Mouse (Mus musculus) bone marrow macrophage, adult 2 months (primary cell): ENCODE results near the gene Tnc. TPM values are rescaled to one million over a fixed set of nuclear protein-coding genes. Genes with fewer than 3 reads are reported as not detected.

Source experiments
- H3K27ac ChIP-seq: 2 replicates; pipeline ENCODE4 v1.5.1; 2012; ENCODE audit warnings: low read depth, low read length; ENCODE audit not compliant: insufficient read depth
- H3K4me1 ChIP-seq: 2 replicates; pipeline ENCODE4 v1.6.1; 2012; ENCODE audit warnings: low read length; ENCODE audit not compliant: control insufficient read depth, insufficient read depth
- H3K4me3 ChIP-seq: 2 replicates; pipeline ENCODE4 v1.5.1; 2012; ENCODE audit warnings: mild to moderate bottlenecking, low read length, moderate library complexity; ENCODE audit not compliant: insufficient read depth
- CTCF ChIP-seq: IDR thresholded peaks from 2 replicates; pipeline ENCODE4 v1.5.1; 2012; ENCODE audit warnings: low read depth, mild to moderate bottlenecking, low read length, moderate library complexity
- POLR2A ChIP-seq: IDR thresholded peaks from 2 replicates; pipeline ENCODE4 v1.6.1; 2012; ENCODE audit warnings: mild to moderate bottlenecking, low read depth, low read length, borderline replicate concordance
- polyA plus RNA-seq: library from polyadenylated mRNA; stranded (reverse); fragments of >200 nt; gene quantifications from 2 replicates; pipeline ENCODE4 v1.2.4, GENCODE M21; 2012; ENCODE audit not compliant: missing spikeins, insufficient read depth, insufficient read length

Tnc gene
- polyA plus RNA-seq, 1 experiment: 2.5 TPM

DNA sequence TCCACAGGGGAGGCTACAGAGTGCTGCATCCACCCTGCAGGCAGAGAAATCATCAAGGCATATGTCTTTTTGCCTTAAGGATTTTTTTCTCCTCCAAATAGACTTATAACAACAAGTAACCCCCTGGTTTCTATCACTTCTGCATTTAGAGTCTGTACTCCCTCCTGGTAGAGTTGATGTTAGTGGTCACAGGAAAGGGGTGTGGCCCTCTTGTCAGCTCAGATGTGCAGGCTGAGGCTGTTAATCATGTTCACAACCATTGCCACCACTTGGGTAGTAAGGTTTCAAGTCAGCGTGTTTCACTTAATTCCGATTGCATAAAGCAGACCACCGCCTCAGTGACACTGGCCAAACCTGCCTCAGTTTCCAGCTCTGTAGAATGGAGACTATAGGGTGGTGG, 103.9 kb downstream of the Tnc start:
- Histone ChIP-seq H3K4me1 (0 out of 2 replicates have a peak, but pooled peaks cover 3% of the 10 kb centered on the region), H3K27ac (no peak overlapping the region), H3K4me3 (no peak overlapping the region)
- TF ChIP-seq CTCF: no peak
- no peak for TF ChIP-seq POLR2A

DNA sequence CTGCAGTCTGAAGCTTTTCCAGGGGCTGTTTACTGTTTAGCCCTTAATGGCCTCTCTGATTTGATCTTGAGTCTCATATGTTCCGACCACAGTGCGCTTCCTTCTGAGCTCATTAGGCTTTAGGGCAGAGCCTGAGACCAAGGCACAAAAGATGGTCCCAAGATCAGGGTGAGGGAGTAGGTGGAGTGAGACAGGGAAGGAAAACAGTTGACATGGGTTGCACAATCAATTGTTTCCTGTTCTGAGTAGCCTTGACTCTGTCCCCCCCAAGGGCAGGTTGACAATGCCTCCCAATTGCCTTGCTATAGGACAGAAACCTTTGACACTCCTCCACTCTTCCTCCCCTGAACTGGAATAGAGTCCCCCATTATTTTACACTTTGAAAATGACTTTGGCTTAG, 105.4 kb downstream of the Tnc start:
- H3K4me1 ChIP-seq: 0 out of 2 replicates have a peak, but pooled peaks cover 3% of the 10 kb centered on the region
- H3K4me3 ChIP-seq: no peak overlapping the region
- TF ChIP-seq POLR2A: no peak
- no peak for TF ChIP-seq CTCF
- H3K27ac ChIP-seq: no peak overlapping the region

DNA sequence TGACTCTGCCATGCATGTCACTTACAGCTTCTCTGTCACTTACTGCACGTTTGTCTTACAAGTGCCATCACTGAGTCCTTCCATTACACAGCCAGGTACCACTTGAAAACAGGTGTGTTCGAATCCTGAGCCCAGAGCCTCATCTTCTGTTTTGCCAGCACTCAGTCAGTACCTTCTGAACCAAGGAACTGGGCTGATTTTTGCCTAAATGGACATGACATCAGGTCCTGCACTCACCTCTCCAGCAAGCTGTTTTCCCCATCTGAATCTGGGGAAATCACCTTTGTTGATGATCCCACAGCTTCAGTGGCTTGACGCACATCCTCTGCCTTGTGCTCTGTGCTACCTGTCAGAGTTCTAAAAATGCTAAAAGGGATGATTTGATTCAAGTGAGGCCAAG, 107.4 kb downstream of the Tnc start:
- Histone ChIP-seq H3K4me1 (0 out of 2 replicates have a peak, but pooled peaks cover 3% of the 10 kb centered on the region), H3K4me3 (no peak overlapping the region), H3K27ac (no peak overlapping the region)
- TF ChIP-seq CTCF: no peak
- TF ChIP-seq POLR2A: no peak

DNA sequence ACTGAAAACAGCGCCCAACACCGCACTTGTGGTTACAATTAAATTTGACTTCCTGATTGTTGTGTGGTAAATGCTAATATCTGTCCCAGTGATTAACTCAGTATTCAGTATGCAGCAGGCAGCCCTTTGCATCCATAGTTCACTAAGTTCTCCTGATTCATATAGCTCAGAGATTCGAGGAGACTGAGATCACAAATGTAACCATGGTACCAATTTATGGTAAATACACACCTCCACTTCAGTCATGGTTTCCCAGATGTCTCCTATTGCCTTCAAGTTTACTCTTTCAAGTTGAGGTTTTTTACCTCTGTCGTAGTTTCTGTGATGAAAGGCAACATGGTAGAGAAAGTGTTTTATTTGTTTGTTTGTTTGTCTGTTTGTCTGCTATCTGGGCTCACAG, 110.9 kb downstream of the Tnc start:
- TF ChIP-seq CTCF: no peak
- TF ChIP-seq POLR2A: no peak
- H3K4me3 ChIP-seq: no peak overlapping the region
- no peaks in the 10 kb centered on the region for H3K4me1 ChIP-seq
- H3K27ac ChIP-seq: no peak overlapping the region

DNA sequence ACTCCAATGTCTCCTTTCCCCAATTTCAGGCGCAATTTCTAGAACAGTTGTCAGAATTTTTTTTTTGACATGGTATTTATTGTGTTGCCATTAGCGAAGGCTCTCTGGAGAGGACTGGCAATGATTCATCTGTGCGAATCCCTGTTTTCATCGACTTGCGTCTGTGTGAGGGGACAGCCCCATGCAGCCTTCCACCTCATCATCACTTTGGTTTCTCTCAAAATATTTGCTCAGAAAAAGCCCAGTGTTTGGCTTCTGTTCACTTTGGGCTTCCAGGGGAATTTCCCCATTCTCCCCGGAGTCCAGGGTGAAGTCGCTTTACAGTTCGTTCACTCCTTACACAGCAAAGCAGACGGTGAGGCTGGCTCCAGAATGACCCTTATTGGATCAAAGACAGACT, 111.5 kb downstream of the Tnc start:
- no peak for TF ChIP-seq CTCF
- no peak for TF ChIP-seq POLR2A
- H3K4me1 ChIP-seq: no peaks in the 10 kb centered on the region
- no peak overlapping the region for H3K4me3 ChIP-seq
- H3K27ac ChIP-seq: no peak overlapping the region

DNA sequence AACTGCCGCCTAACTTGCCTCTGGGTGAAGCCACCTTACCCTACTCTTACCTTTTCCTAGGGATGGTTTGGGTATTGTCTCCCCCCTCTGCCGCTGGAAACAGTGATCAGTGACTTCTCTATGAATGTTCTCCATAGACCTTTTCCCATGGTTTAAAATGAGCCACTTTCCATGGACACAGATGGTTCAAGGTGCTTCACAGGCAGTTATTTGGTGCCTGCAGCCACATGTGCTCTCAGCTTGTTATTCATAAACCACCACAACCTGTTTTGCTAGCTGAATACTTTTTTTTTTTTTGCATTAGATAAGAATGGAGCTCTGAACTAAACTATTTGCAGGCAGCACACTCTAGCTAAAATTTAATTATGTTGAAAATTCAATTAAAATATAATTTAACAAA, 116.0 kb downstream of the Tnc start:
- no peak overlapping the region for H3K4me3 ChIP-seq
- TF ChIP-seq POLR2A (no peak), CTCF (no peak)
- H3K27ac ChIP-seq: no peak overlapping the region
- no peaks in the 10 kb centered on the region for H3K4me1 ChIP-seq

DNA sequence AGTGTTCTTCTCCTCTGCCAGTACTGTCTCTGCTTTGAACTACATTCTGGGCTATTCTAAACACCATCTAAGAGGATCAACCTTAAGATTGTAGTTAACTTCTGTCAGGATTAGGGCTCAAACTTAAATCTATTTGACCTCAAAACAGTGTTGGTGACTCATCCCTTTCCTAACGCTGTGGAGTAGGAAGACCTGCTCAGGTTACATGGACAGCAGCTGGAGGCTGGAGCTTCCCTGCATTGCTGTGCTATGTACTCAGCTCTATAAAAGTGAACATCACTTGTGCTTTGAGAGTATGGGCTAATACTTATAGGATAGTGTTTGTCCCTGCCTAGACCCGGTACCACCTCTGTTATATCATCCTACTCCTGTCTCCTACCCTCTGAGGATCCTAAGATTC, 117.3 kb downstream of the Tnc start:
- H3K4me1 ChIP-seq: no peaks in the 10 kb centered on the region
- TF ChIP-seq CTCF (no peak), POLR2A (no peak)
- no peak overlapping the region for H3K4me3 ChIP-seq
- no peak overlapping the region for H3K27ac ChIP-seq

DNA sequence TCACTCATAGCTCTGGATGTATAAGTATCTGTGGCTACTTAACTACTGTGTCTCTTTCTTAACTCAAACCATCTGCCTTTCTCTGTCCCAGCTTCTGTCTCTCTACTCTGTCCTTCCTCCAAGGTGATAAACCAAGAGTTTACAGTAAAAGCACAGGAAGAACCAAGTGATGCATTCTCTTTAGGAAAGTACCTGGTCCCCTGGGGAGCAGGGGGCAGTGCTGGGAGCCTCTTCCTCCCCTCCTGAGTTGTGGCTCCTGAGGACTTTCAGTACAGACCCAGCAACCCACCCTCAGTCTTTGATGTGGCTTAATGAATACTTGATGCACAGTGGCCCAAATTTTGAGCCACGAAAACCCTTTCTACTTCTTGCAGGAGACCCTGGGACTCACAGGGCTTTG, 118.6 kb downstream of the Tnc start:
- no peak overlapping the region for H3K4me3 ChIP-seq
- H3K4me1 ChIP-seq: no peaks in the 10 kb centered on the region
- no peak overlapping the region for H3K27ac ChIP-seq
- TF ChIP-seq POLR2A: no peak
- TF ChIP-seq CTCF: no peak

DNA sequence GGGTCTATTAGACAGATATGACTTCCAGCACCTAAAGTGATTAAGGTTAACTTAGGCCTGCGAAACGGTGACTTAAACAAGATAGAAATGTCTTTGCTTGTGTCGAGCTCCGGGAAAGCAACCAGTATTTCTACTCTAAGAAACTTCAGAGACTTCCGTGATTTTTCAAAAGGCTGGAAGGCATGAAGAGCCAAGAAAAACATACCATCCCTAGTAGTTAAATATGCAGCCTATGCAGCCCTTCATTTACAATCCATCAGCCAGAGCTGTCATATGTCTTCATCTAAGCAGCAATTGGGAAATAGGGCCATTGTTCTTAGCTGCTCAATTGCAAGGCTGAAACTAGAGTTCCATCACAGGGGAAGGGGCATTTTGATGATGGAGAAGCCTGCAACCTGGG, 129.6 kb downstream of the Tnc start:
- Histone ChIP-seq H3K27ac (no peak overlapping the region), H3K4me3 (no peak overlapping the region), H3K4me1 (no peaks in the 10 kb centered on the region)
- TF ChIP-seq CTCF: no peak
- no peak for TF ChIP-seq POLR2A

DNA sequence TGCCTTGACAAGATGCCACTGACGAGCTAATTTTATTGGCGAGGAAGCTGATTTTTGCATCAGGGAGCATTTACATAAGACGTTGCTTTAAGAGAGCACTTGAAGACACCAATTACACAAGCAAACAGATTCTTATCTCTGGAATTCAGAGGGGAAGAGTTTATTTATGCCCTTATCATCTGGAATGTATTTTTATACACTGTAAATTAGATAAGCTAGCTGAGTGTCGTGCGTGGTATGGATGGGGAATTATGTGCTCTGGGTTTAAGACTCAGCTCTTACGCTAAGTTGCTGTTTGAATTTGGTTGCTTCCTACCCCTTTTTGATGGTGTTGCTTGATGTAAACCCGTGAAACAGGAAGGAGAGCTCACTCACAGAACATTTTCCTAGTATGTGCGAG, 130.1 kb downstream of the Tnc start:
- Histone ChIP-seq H3K4me1 (no peaks in the 10 kb centered on the region), H3K27ac (no peak overlapping the region), H3K4me3 (no peak overlapping the region)
- TF ChIP-seq CTCF (no peak), POLR2A (no peak)

DNA sequence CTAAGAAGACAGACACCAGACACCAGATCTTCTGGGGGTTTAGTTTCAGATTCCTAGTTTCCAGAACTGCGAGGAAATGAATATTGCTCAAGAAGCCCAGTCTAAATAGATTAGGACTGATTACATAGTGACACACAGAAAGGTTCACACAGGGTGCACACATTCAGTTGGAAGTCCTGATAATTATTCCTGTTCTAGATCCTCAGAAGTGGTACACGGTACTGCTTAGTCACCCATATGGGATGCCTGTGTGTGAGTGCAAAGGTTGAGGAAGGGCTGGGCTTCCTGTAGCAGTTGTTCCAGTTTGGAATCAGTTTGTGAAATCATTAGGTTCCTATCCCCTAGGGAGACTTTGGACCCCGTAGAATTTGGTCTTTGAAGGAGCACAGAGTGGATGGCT, 130.5 kb downstream of the Tnc start:
- no peak overlapping the region for H3K4me3 ChIP-seq
- no peaks in the 10 kb centered on the region for H3K4me1 ChIP-seq
- TF ChIP-seq POLR2A: no peak
- TF ChIP-seq CTCF: no peak
- H3K27ac ChIP-seq: no peak overlapping the region

Other genes starting within 250 kb of the Tnc start
- 0.19 and 0.69 TPM in 2 replicates for gene Tnfsf8, start 185.7 kb downstream of the Tnc start, polyA plus RNA-seq